Mouse (Mus musculus) ES-E14 (cell line): ENCODE measurements around the gene Zscan10. TPM values are rescaled to one million over a fixed set of nuclear protein-coding genes. Genes with fewer than 3 reads are reported as not detected.
A peak's percentile ranks its signal among the peaks of the same experiment; 100 is the strongest.

ENCODE experiments used
- DNase-seq: peaks from one replicate; pipeline ENCODE4 v3.0.0-alpha.2; 2013; ENCODE audit warnings: low read depth, low spot score
- H3K27ac ChIP-seq: 2 replicates; pipeline ENCODE4 v1.5.1; 2012; ENCODE audit warnings: low read depth, mild to moderate bottlenecking, low read length, moderate library complexity, mixed read lengths; ENCODE audit not compliant: poor library complexity, insufficient read depth, severe bottlenecking
- H3K36me3 ChIP-seq: 2 replicates; pipeline ENCODE4 v1.6.1; 2012; ENCODE audit warnings: mild to moderate bottlenecking, low read length, moderate library complexity, mixed read lengths; ENCODE audit not compliant: control insufficient read depth, poor library complexity, insufficient read depth, severe bottlenecking
- H3K4me1 ChIP-seq, 2 experiments: fragments of 150-350 bp in 1 of 2; sonication (generic) in 1 of 2; 2 replicates each; pipeline ENCODE4 v1.6.1; 2012; ENCODE audit warnings: low read length in 2 of 2, mild to moderate bottlenecking in 1 of 2, mixed read lengths in 1 of 2; ENCODE audit not compliant: control insufficient read depth in 2 of 2, insufficient read depth in 2 of 2, poor library complexity in 1 of 2
- H3K4me3 ChIP-seq, 2 experiments: fragments of 150-350 bp in 1 of 2; sonication (generic) in 1 of 2; 2 replicates each; pipeline ENCODE4 v1.5.1; 2012; ENCODE audit warnings: low read length in 2 of 2, low read depth in 1 of 2, mild to moderate bottlenecking in 1 of 2, mixed read lengths in 1 of 2; ENCODE audit not compliant: insufficient read depth in 1 of 2, poor library complexity in 1 of 2, severe bottlenecking in 1 of 2
- H3K9ac ChIP-seq: 2 replicates; pipeline ENCODE4 v1.6.1; 2012; ENCODE audit warnings: low read depth, mild to moderate bottlenecking, low read length, mixed read lengths; ENCODE audit not compliant: poor library complexity, insufficient read depth, severe bottlenecking
- H3K9me3 ChIP-seq: fragments of 150-350 bp; sonication (generic); 2 replicates; pipeline ENCODE4 v1.6.1; 2012; ENCODE audit warnings: low read depth, mild to moderate bottlenecking, low read length; ENCODE audit not compliant: control insufficient read depth, insufficient read depth
- CHD2 ChIP-seq: IDR thresholded peaks from 2 replicates; pipeline ENCODE4 v1.6.1; 2014; ENCODE audit warnings: mild to moderate bottlenecking, low read depth, low read length, inconsistent platforms
- HCFC1 ChIP-seq: IDR thresholded peaks from 2 replicates; pipeline ENCODE4 v1.6.1; 2012; ENCODE audit warnings: low read length, inconsistent platforms, borderline replicate concordance; ENCODE audit not compliant: insufficient read depth
- MAFK ChIP-seq: IDR thresholded peaks from 2 replicates; pipeline ENCODE4 v1.6.1; 2014; ENCODE audit warnings: mild to moderate bottlenecking, low read depth, low read length, inconsistent platforms; ENCODE audit not compliant: insufficient read depth
- ZC3H11A ChIP-seq: IDR thresholded peaks from 2 replicates; pipeline ENCODE4 v1.6.1; 2012; ENCODE audit warnings: low read depth, mild to moderate bottlenecking, inconsistent platforms, low read length, borderline replicate concordance
- ZNF384 ChIP-seq: IDR thresholded peaks from 2 replicates; pipeline ENCODE4 v1.6.1; 2012; ENCODE audit warnings: low read depth, low read length, inconsistent platforms
- in situ Hi-C, 2 experiments: fragments of 600-800 bp; cut with MboI; formaldehyde crosslinking; loops; one replicate each; pipeline ENCODE4 v1.15.1; 2025; ENCODE audit warnings: low sequenced_read_pairs in 2 of 2, inconsistent platforms in 1 of 2; ENCODE audit not compliant: unreplicated experiment in 2 of 2
- total RNA-seq: library from RNA; depleted of rRNA; stranded (reverse); fragments of 300-350 nt; gene quantifications from 2 replicates; pipeline ENCODE4 v1.2.3, GENCODE M21; 2012; rRNA removed

The Zscan10 gene
- total RNA-seq, 1 experiment = 62.5 TPM

- no peaks in the 10 kb centered on the region for H3K9me3 ChIP-seq
- TF ChIP-seq CHD2 = no peak
- no peak for TF ChIP-seq ZNF384
- no peak for TF ChIP-seq HCFC1
- no peak for TF ChIP-seq MAFK
- no peak for TF ChIP-seq ZC3H11A
- H3K27ac ChIP-seq = no peak overlapping the region
- no peaks in the 10 kb centered on the region for H3K4me1 ChIP-seq
- in situ Hi-C loops = no loop called here
- DNase-seq = no peak
- no peaks in the 10 kb centered on the region for H3K36me3 ChIP-seq
- no peak overlapping the region for H3K9ac ChIP-seq
- H3K4me3 ChIP-seq = no peak overlapping the region
Measured at GRCm38 (mm10) chr17:23654410-23654809, 53.8 kb downstream of the Zscan10 start.

- Histone ChIP-seq H3K27ac (no peak overlapping the region), H3K9ac (no peak overlapping the region), H3K4me3 (no peak overlapping the region), H3K4me1 (peaks cover 0 to 7% of the 10 kb centered on the region in 2 experiments; a peak in 1 of 4 replicates), H3K36me3 (no peaks in the 10 kb centered on the region), H3K9me3 (no peaks in the 10 kb centered on the region)
- no peak for DNase-seq
- in situ Hi-C loops = no loop called here
- TF ChIP-seq ZC3H11A = no peak
- TF ChIP-seq ZNF384 = peak; percentile 66; the same call in 1 of the 2 replicates
Measured at GRCm38 (mm10) chr17:23658450-23658849, 57.8 kb downstream of the Zscan10 start.

GRCm38 (mm10) chr17:23660117-23660875 lies 59.6 kb downstream of the Zscan10 start, which contains the start of gene Bicdl2:
TSS of gene Bicdl2 (plus strand) at chr17:23660506.
- Histone ChIP-seq H3K4me1 (peaks cover 0 to 8% of the 10 kb centered on the region in 2 experiments; a peak in 1 of 4 replicates), H3K36me3 (no peaks in the 10 kb centered on the region), H3K9me3 (no peaks in the 10 kb centered on the region), H3K4me3 (peak within 1 kb of the TSS; percentile 64 to 70), H3K9ac (no peak within 1 kb of the TSS; the same call in 1 of the 2 replicates), H3K27ac (no peak within 1 kb of the TSS)
- in situ Hi-C loops = no loop called here
- no peak for TF ChIP-seq HCFC1
- TF ChIP-seq MAFK = no peak
- no peak for TF ChIP-seq ZC3H11A
- TF ChIP-seq CHD2 = no peak
- no peak for TF ChIP-seq ZNF384
- DNase-seq = no peak

Other genes starting within 250 kb of the Zscan10 start
- not detected in 2 replicates for gene Vmn2r116, start 216.3 kb upstream of the Zscan10 start, total RNA-seq
- not detected in 2 replicates for gene Vmn2r117, start 121.2 kb upstream of the Zscan10 start, total RNA-seq
- 8.4 and 8.8 TPM in 2 replicates for gene Zfp213, start 36.6 kb upstream of the Zscan10 start, total RNA-seq
- gene Zfp13, start 1.4 kb upstream of the Zscan10 start, total RNA-seq = 19.9 and 26.9 TPM in 2 replicates
- gene Mmp25, start 44.4 kb downstream of the Zscan10 start, total RNA-seq = 4.7 and 4.9 TPM in 2 replicates
- 1.1 and 2.9 TPM in 2 replicates for gene Bicdl2, start 59.6 kb downstream of the Zscan10 start, total RNA-seq
- gene Hcfc1r1, start 72.7 kb downstream of the Zscan10 start, total RNA-seq = 26.4 and 36.4 TPM in 2 replicates
- gene Thoc6, start 73.0 kb downstream of the Zscan10 start, total RNA-seq = 53.7 and 64.9 TPM in 2 replicates
- 101 and 138 TPM in 2 replicates for gene Tnfrsf12a, start 76.6 kb downstream of the Zscan10 start, total RNA-seq
- gene Cldn6, start 78.4 kb downstream of the Zscan10 start, total RNA-seq = 72.7 and 199 TPM in 2 replicates
- 3.7 and 5.7 TPM in 2 replicates for gene Cldn9, start 83.2 kb downstream of the Zscan10 start, total RNA-seq
- 0.04 and 1.0 TPM in 2 replicates for gene 1520401A03Rik, start 121.9 kb downstream of the Zscan10 start, total RNA-seq
- gene Pkmyt1, start 125.5 kb downstream of the Zscan10 start, total RNA-seq = 24.1 and 41.3 TPM in 2 replicates
- gene Paqr4, start 140.0 kb downstream of the Zscan10 start, total RNA-seq = 2.8 and 4.0 TPM in 2 replicates
- 2.5 and 4.3 TPM in 2 replicates for gene Kremen2, start 145.0 kb downstream of the Zscan10 start, total RNA-seq
- 31.6 and 35.1 TPM in 2 replicates for gene Flywch1, start 170.7 kb downstream of the Zscan10 start, total RNA-seq
- 8.0 and 10.8 TPM in 2 replicates for gene Flywch2, start 185.2 kb downstream of the Zscan10 start, total RNA-seq
- 192 and 230 TPM in 2 replicates for gene Srrm2, start 189.7 kb downstream of the Zscan10 start, total RNA-seq
- 651 and 726 TPM in 2 replicates for gene Elob, start 228.3 kb downstream of the Zscan10 start, total RNA-seq
- gene Prss33, start 235.2 kb downstream of the Zscan10 start, total RNA-seq = 0.45 and 0.95 TPM in 2 replicates
- gene Prss32, start 243.0 kb downstream of the Zscan10 start, total RNA-seq = 0.26 and 0.31 TPM in 2 replicates
- gene Prss41, start 243.3 kb downstream of the Zscan10 start, total RNA-seq = 6.8 and 11.0 TPM in 2 replicates